Mouse (Mus musculus): Measurements from ENCODE around the gene Srpk2.
"Not testable (repeated sequence)": the region's sequence is repeated elsewhere in the genome, so short reads cannot be mapped to it uniquely, and the experiment has no call there.

Srpk2 gene

GRCm38 (mm10) chr5:23672136-23672535, 12.3 kb downstream of the Srpk2 start:
- no peak for DNase-seq (ENCODE audit: low spot score)

GRCm38 (mm10) chr5:23670880-23671279, 13.5 kb downstream of the Srpk2 start:
- no peak for DNase-seq (ENCODE audit: low spot score)

GRCm38 (mm10) chr5:23665906-23666305, 18.5 kb downstream of the Srpk2 start:
- DNase-seq (ENCODE audit: low spot score): no peak

- no peak for DNase-seq (ENCODE audit: low spot score)
Observed at GRCm38 (mm10) chr5:23661191-23661590, 23.2 kb downstream of the Srpk2 start.

- DNase-seq (ENCODE audit: low spot score): no peak
Observed at GRCm38 (mm10) chr5:23658017-23658416, 26.4 kb downstream of the Srpk2 start.

- no peak for DNase-seq (ENCODE audit: low spot score)
Observed at GRCm38 (mm10) chr5:23656590-23656989, 27.8 kb downstream of the Srpk2 start.

GRCm38 (mm10) chr5:23655030-23655429, 29.4 kb downstream of the Srpk2 start:
- no peak for DNase-seq (ENCODE audit: low spot score)

- peak; percentile 33 for DNase-seq (ENCODE audit: low spot score)
Observed at GRCm38 (mm10) chr5:23652326-23652725, 32.1 kb downstream of the Srpk2 start.

- no peak for DNase-seq (ENCODE audit: low spot score)
Observed at GRCm38 (mm10) chr5:23651786-23652185, 32.6 kb downstream of the Srpk2 start.

- DNase-seq (ENCODE audit: low spot score): no peak
Observed at GRCm38 (mm10) chr5:23650504-23650903, 33.9 kb downstream of the Srpk2 start.

- DNase-seq (ENCODE audit: low spot score): no peak
Observed at GRCm38 (mm10) chr5:23649246-23649645, 35.2 kb downstream of the Srpk2 start.

- DNase-seq (ENCODE audit: low spot score): no peak
Observed at GRCm38 (mm10) chr5:23645671-23646070, 38.7 kb downstream of the Srpk2 start.

GRCm38 (mm10) chr5:23639193-23639592, 45.2 kb downstream of the Srpk2 start:
- DNase-seq (ENCODE audit: low spot score): not testable (repeated sequence)

- DNase-seq (ENCODE audit: low spot score): no peak
Observed at GRCm38 (mm10) chr5:23638023-23638422, 46.4 kb downstream of the Srpk2 start.

- no peak for DNase-seq (ENCODE audit: low spot score)
Observed at GRCm38 (mm10) chr5:23637337-23637736, 47.1 kb downstream of the Srpk2 start.

- DNase-seq (ENCODE audit: low spot score): no peak
Observed at GRCm38 (mm10) chr5:23631490-23631889, 52.9 kb downstream of the Srpk2 start.

- DNase-seq (ENCODE audit: low spot score): no peak
Observed at GRCm38 (mm10) chr5:23627221-23627620, 57.2 kb downstream of the Srpk2 start.

GRCm38 (mm10) chr5:23626173-23626572, 58.2 kb downstream of the Srpk2 start:
- DNase-seq (ENCODE audit: low spot score): no peak

- no peak for DNase-seq (ENCODE audit: low spot score)
Observed at GRCm38 (mm10) chr5:23620621-23621020, 63.8 kb downstream of the Srpk2 start.

- no peak for DNase-seq (ENCODE audit: low spot score)
Observed at GRCm38 (mm10) chr5:23618656-23619055, 65.8 kb downstream of the Srpk2 start.

GRCm38 (mm10) chr5:23617104-23617415, 67.4 kb downstream of the Srpk2 start:
- no peak for DNase-seq (ENCODE audit: low spot score)

GRCm38 (mm10) chr5:23616270-23617103, 67.9 kb downstream of the Srpk2 start:
- no peak for DNase-seq (ENCODE audit: low spot score)

GRCm38 (mm10) chr5:23615586-23616269, 68.7 kb downstream of the Srpk2 start:
- no peak for DNase-seq (ENCODE audit: low spot score)

- DNase-seq (ENCODE audit: low spot score): no peak
Observed at GRCm38 (mm10) chr5:23612856-23613255, 71.6 kb downstream of the Srpk2 start.
